In the genomic region with DNA sequence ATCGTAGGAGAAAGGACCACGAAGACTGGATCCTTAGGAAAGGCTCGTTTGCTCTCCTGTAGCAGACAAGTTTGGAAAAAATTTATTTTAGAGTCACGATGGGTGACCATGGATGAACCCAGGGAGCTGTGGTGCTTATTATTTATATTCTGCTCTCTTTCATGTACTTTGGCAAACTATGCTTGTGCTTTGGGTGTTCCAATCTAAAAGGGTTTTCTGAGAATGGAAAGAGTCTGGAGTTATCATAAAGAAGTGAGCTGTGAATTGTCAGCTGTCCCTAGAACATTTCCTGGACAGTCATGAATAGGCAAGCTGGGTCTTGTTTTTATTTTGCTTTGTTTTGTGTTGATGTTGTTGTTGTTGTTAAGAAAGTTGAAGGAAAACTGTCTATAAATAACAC, we compare ENCODE assay signal across 22 mouse cellular contexts.
"Had no signal": no experiment of that assay in that cellular context is flagged by ENCODE, and none has a peak within 500 bp of the region (broad histone marks: within the 10 kb centered on the region; RNA-seq: fewer than 3 reads in every experiment).

No protein-coding gene starts in this region.

- H3K4me3 ChIP-seq: heart, embryonic 10.5 days; heart, embryonic 12.5 days; hindbrain, embryonic 13.5 days; hindbrain, embryonic 15.5 days; kidney, embryonic 15.5 days; limb, embryonic 13.5 days; limb, embryonic 15.5 days had no signal

- DNase-seq: forebrain, postnatal 0 days; gastrocnemius, postnatal 14 days; gastrocnemius, postnatal 36 days; heart, postnatal 10 days; kidney, adult 11 months; kidney, adult 2 months; kidney, adult 9 months; kidney, postnatal 14 days; kidney, postnatal 36 days; layer of hippocampus, adult 9-11 months; layer of hippocampus, postnatal 36 days; left cerebral cortex, postnatal 4 days had no signal

- H3K27me3 ChIP-seq: heart, embryonic 12.5 days; hindbrain, embryonic 15.5 days; kidney, embryonic 15.5 days; limb, embryonic 13.5 days; limb, embryonic 15.5 days had no signal

- H3K36me3 ChIP-seq: hindbrain, embryonic 13.5 days; hindbrain, embryonic 15.5 days had no signal

- ATAC-seq: forebrain, postnatal 0 days; hindbrain, postnatal 0 days; intestine, embryonic 16.5 days had no signal

- H3K4me2 ChIP-seq: heart, embryonic 12.5 days; hindbrain, embryonic 13.5 days; hindbrain, embryonic 15.5 days; kidney, embryonic 15.5 days; limb, embryonic 13.5 days; limb, embryonic 15.5 days had no signal

- H3K27ac ChIP-seq: heart, embryonic 10.5 days; hindbrain, embryonic 13.5 days; hindbrain, embryonic 15.5 days; hindbrain, postnatal 0 days; kidney, embryonic 15.5 days; kidney, postnatal 0 days; limb, embryonic 13.5 days; limb, embryonic 15.5 days had no signal

- H3K9ac ChIP-seq: forebrain, postnatal 0 days; heart, embryonic 12.5 days; hindbrain, embryonic 13.5 days; hindbrain, embryonic 15.5 days; kidney, embryonic 15.5 days; limb, embryonic 13.5 days; limb, embryonic 15.5 days had no signal

- H3K9me3 ChIP-seq: heart, embryonic 10.5 days; heart, embryonic 12.5 days; hindbrain, embryonic 13.5 days; hindbrain, embryonic 15.5 days; kidney, embryonic 15.5 days; limb, embryonic 15.5 days had no signal

- H3K4me1 ChIP-seq: heart, embryonic 10.5 days; hindbrain, embryonic 13.5 days; hindbrain, embryonic 15.5 days; limb, embryonic 15.5 days had no signal
